Mouse (Mus musculus): ENCODE results near the gene Glb1. TPM values are rescaled to one million over a fixed set of nuclear protein-coding genes. Genes with fewer than 3 reads are reported as not detected.

Gene Glb1
- polyA plus RNA-seq, 1 experiment: 18.0 TPM

- Histone ChIP-seq H3K36me3 (ENCODE audit: control insufficient read depth, insufficient read depth, low read length) (no peaks in the 10 kb centered on the region), H3K4me3 (ENCODE audit: control insufficient read depth, low read depth, low read length) (no peak overlapping the region), H3K27ac (ENCODE audit: control insufficient read depth, insufficient read depth, low read depth, low read length) (no peak overlapping the region), H3K27me3 (ENCODE audit: control insufficient read depth, insufficient read depth, low read length) (no peaks in the 10 kb centered on the region), H3K4me1 (ENCODE audit: control insufficient read depth, insufficient read depth, low read length) (no peaks in the 10 kb centered on the region)
- TF ChIP-seq POLR2A (IDR thresholded peaks at IDR 0.05; ENCODE audit: control insufficient read depth, low read depth, low read length) (no peak), CTCF (IDR thresholded peaks at IDR 0.05; ENCODE audit: control insufficient read depth, insufficient read depth, insufficient replicate concordance, low read depth, low read length) (no peak)
These were observed 76.1 kb downstream of the Glb1 start for GRCm38 (mm10) chr9:114477019-114477418.

- Histone ChIP-seq H3K36me3 (ENCODE audit: control insufficient read depth, insufficient read depth, low read length) (no peaks in the 10 kb centered on the region), H3K27ac (ENCODE audit: control insufficient read depth, insufficient read depth, low read depth, low read length) (no peak overlapping the region), H3K4me1 (ENCODE audit: control insufficient read depth, insufficient read depth, low read length) (no peaks in the 10 kb centered on the region), H3K4me3 (ENCODE audit: control insufficient read depth, low read depth, low read length) (no peak overlapping the region), H3K27me3 (ENCODE audit: control insufficient read depth, insufficient read depth, low read length) (no peaks in the 10 kb centered on the region)
- no peak for TF ChIP-seq CTCF (IDR thresholded peaks at IDR 0.05; ENCODE audit: control insufficient read depth, insufficient read depth, insufficient replicate concordance, low read depth, low read length)
- TF ChIP-seq POLR2A (IDR thresholded peaks at IDR 0.05; ENCODE audit: control insufficient read depth, low read depth, low read length): no peak
These were observed 80.1 kb downstream of the Glb1 start for GRCm38 (mm10) chr9:114480940-114481339.

DNA sequence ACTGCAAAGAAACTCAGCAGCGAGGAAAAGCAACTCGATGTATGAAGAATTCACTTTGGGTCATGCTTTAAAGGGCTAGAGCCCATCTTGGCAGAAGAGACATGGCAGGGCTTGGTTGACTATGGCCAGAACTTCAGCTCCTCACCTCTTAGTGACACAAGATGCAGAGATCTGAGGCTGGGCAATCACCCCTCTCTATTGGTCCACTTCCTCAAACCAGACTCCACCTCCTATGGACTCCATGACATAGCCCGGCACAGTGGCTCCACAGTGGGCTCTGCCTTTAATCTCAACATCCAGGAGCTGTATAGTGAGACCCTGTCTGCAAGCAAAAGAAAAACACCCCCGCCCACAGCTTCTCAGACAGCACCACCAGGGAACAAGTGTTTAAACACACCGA, 83.9 kb downstream of the Glb1 start:
- TF ChIP-seq POLR2A (IDR thresholded peaks at IDR 0.05; ENCODE audit: control insufficient read depth, low read depth, low read length) (no peak), CTCF (IDR thresholded peaks at IDR 0.05; ENCODE audit: control insufficient read depth, insufficient read depth, insufficient replicate concordance, low read depth, low read length) (no peak)
- peaks cover 2% of the 10 kb centered on the region; the same call in 1 of the 2 replicates for H3K4me1 ChIP-seq (ENCODE audit: control insufficient read depth, insufficient read depth, low read length)
- H3K4me3 ChIP-seq (ENCODE audit: control insufficient read depth, low read depth, low read length): no peak overlapping the region
- no peak overlapping the region for H3K27ac ChIP-seq (ENCODE audit: control insufficient read depth, insufficient read depth, low read depth, low read length)
- H3K36me3 ChIP-seq (ENCODE audit: control insufficient read depth, insufficient read depth, low read length): no peaks in the 10 kb centered on the region
- H3K27me3 ChIP-seq (ENCODE audit: control insufficient read depth, insufficient read depth, low read length): no peaks in the 10 kb centered on the region

DNA sequence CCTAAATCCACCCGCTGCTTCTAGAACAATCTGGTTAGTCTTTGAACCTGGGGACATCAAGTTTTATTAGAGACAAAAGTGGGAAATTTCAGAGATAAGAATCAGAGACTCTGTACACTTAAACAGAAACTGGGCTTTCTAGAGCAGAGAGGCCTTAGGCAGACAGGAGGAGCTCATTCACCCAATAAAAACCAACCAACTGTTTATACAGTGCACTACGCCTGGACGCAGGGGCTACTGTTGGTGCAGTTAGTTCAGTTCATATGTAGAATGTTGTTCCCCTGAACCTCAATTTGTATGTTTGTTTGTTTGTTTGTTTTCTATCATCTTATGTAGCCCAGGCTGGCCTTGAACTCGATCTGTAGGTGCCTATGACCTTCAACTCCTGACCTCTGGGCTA, 85.9 kb downstream of the Glb1 start:
- H3K4me1 ChIP-seq (ENCODE audit: control insufficient read depth, insufficient read depth, low read length): peaks cover 2% of the 10 kb centered on the region; the same call in 1 of the 2 replicates
- H3K27ac ChIP-seq (ENCODE audit: control insufficient read depth, insufficient read depth, low read depth, low read length): no peak overlapping the region
- no peaks in the 10 kb centered on the region for H3K27me3 ChIP-seq (ENCODE audit: control insufficient read depth, insufficient read depth, low read length)
- TF ChIP-seq CTCF (IDR thresholded peaks at IDR 0.05; ENCODE audit: control insufficient read depth, insufficient read depth, insufficient replicate concordance, low read depth, low read length) (no peak), POLR2A (IDR thresholded peaks at IDR 0.05; ENCODE audit: control insufficient read depth, low read depth, low read length) (no peak)
- no peaks in the 10 kb centered on the region for H3K36me3 ChIP-seq (ENCODE audit: control insufficient read depth, insufficient read depth, low read length)
- no peak overlapping the region for H3K4me3 ChIP-seq (ENCODE audit: control insufficient read depth, low read depth, low read length)

DNA sequence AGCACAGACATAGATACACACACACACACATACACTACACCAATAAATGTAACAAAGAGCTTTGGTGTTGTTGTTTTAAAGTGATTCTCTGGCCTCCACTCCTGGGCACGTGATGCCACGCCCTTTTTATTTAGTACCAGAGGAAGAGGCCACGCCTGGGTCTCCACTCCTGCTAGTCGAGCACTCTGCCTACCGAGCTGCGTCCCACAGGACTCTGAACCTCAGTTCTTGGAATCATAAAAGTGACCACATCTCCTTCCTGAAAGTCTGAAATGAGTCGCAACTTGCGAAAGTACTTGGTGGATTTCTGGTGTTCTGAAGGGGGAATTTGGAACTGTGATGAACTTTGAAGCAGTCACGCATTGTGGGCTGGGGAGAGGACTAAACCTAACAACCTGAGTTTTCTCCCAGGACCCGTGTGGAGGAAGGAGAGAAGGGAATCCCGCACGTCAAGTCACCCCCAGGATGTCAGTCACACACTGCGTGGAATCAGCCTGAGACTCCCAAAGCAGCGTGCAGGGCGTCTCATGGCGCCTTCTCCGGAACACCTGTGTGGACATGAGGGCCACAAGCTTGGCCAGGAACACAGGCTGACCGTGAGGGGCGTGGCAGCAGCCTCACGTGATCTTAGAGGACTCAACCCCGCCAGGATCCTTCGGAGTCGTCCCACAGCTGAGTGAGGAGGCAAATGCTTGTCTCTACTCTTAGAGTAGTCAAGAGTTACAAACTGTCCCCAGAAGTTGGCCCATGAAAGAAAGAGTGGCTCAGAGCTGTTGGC, 86.8 kb downstream of the Glb1 start:
- Histone ChIP-seq H3K4me3 (ENCODE audit: control insufficient read depth, low read depth, low read length) (no peak overlapping the region), H3K27me3 (ENCODE audit: control insufficient read depth, insufficient read depth, low read length) (no peaks in the 10 kb centered on the region), H3K36me3 (ENCODE audit: control insufficient read depth, insufficient read depth, low read length) (no peaks in the 10 kb centered on the region), H3K4me1 (ENCODE audit: control insufficient read depth, insufficient read depth, low read length) (peaks cover 2% of the 10 kb centered on the region; the same call in 1 of the 2 replicates), H3K27ac (ENCODE audit: control insufficient read depth, insufficient read depth, low read depth, low read length) (no peak overlapping the region)
- TF ChIP-seq POLR2A (IDR thresholded peaks at IDR 0.05; ENCODE audit: control insufficient read depth, low read depth, low read length) (no peak), CTCF (IDR thresholded peaks at IDR 0.05; ENCODE audit: control insufficient read depth, insufficient read depth, insufficient replicate concordance, low read depth, low read length) (no peak)

DNA sequence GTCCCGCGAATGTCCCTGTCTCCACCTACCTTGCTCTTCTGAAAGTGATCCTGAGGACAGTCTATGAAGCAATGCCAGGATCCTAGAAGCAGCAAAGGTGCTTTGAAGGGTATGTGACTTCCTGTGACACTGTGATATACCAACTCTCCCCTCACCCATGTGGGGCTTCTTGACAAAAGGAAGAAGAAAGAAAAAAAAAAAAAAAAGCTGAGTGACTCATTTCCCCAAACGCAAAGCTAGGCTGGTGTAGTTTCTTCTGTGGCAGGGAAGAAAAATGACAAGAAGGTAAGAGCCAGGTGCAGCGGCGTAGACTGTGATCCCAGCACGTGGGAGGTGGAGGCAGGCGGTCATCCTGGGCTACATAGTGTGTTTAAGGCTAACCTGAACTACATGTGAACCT, 95.6 kb downstream of the Glb1 start:
- H3K27ac ChIP-seq (ENCODE audit: control insufficient read depth, insufficient read depth, low read depth, low read length): no peak overlapping the region
- TF ChIP-seq CTCF (IDR thresholded peaks at IDR 0.05; ENCODE audit: control insufficient read depth, insufficient read depth, insufficient replicate concordance, low read depth, low read length) (no peak), POLR2A (IDR thresholded peaks at IDR 0.05; ENCODE audit: control insufficient read depth, low read depth, low read length) (no peak)

GRCm38 (mm10) chr9:114498218-114498617, 97.3 kb downstream of the Glb1 start:
- Histone ChIP-seq H3K4me3 (ENCODE audit: control insufficient read depth, low read depth, low read length) (peak overlapping the region; percentile 55), H3K27me3 (ENCODE audit: control insufficient read depth, insufficient read depth, low read length) (no peaks in the 10 kb centered on the region), H3K36me3 (ENCODE audit: control insufficient read depth, insufficient read depth, low read length) (no peaks in the 10 kb centered on the region), H3K27ac (ENCODE audit: control insufficient read depth, insufficient read depth, low read depth, low read length) (no peak overlapping the region), H3K4me1 (ENCODE audit: control insufficient read depth, insufficient read depth, low read length) (peaks cover 14% of the 10 kb centered on the region)
- TF ChIP-seq CTCF (IDR thresholded peaks at IDR 0.05; ENCODE audit: control insufficient read depth, insufficient read depth, insufficient replicate concordance, low read depth, low read length) (peak; percentile 92), POLR2A (IDR thresholded peaks at IDR 0.05; ENCODE audit: control insufficient read depth, low read depth, low read length) (no peak)

More for the DNA sequence above, 95.6 kb downstream of the Glb1 start:
- Histone ChIP-seq H3K4me3 (ENCODE audit: control insufficient read depth, low read depth, low read length) (no peak overlapping the region), H3K4me1 (ENCODE audit: control insufficient read depth, insufficient read depth, low read length) (peaks cover 14% of the 10 kb centered on the region), H3K27me3 (ENCODE audit: control insufficient read depth, insufficient read depth, low read length) (no peaks in the 10 kb centered on the region), H3K36me3 (ENCODE audit: control insufficient read depth, insufficient read depth, low read length) (no peaks in the 10 kb centered on the region)
